Mouse (Mus musculus) CD8-positive naive resting alpha-beta T cell, adult 2 months (primary cell): ENCODE results near the gene Tal1.

Source experiments
- DNase-seq, 2 experiments: peaks; one replicate each; pipeline ENCODE4 v3.0.0; 2022; ENCODE audit warnings: low read depth in 2 of 2, low spot score in 2 of 2

Tal1 gene

DNA sequence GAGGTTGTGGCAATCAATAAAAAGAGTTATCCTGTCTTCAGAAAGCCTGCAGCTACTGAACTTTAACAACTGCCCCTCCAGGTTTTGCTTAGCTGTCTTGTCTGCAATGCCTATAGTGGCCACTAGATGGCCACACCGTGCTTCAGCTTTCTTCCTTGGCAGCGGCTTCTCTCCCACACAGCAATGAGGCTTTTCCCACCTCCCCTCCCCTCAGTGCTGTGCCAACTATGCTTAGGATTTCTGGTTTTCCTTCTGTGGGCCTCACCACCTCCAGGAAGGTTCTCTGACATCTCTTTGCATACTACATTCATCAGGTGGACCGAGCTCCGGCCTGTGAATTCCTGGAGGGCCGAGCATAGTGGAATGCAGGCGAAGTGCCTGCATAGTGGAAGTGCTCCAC is 45.5 kb downstream of the Tal1 start:
- peak in 1 of 2 experiments; percentile 29 for DNase-seq

DNA sequence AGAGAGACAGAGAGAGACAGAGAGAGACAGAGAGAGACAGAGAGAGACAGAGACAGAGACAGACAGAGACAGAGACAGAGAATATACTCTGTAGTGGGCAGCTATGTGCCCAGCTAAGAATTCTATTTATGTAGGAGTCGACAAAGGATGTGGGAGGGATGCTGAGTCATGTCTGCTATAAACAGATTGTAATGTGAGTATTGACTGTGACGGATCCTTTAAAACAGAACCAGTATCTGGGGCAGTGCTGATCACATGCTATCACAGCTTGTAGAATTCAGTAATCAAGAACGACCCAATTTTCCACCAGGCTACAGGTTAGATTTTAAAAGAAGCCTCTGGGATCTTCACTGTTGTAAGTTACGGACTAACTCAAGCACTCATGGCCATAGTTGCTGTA is 47.3 kb downstream of the Tal1 start:
- DNase-seq, result no peak

DNA sequence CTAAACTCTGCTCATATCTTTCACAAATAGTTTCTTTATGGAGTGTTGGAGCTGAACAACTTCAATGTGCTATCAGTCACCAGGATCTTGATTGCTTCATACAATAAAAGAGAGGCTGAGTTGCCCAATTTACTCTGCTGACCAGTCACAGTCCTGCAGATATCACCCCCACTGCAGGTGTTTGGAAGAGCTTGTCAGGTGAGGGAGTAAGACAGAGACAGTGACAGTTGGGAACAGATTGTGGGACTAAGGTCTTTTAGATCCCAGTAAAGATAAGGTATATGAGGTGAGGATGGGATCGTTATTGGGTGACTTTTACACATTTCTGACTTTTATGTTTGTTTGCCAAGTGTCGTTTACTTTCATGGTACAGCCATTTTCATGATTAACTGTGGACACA is 54.9 kb downstream of the Tal1 start:
- no peak for DNase-seq

DNA sequence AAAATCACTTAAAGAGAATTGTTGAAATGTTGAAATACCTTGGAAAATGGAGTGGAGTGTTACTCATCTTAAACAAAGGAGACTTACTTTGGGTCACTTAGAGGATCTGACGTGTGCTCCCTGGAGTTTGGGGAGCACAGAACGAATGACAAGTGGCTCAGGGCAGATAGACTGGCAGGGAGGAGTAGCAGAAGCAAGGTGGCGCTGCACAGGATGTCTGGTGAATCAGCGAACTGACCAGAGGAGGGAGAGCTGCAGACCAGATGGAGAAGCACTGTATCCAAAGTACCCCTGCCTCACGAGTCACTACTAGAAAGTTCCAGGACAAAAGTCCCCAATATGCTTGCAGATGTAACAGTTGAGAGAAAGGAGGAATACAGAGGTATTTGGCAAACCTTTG is 57.0 kb downstream of the Tal1 start:
- DNase-seq, result no peak

DNA sequence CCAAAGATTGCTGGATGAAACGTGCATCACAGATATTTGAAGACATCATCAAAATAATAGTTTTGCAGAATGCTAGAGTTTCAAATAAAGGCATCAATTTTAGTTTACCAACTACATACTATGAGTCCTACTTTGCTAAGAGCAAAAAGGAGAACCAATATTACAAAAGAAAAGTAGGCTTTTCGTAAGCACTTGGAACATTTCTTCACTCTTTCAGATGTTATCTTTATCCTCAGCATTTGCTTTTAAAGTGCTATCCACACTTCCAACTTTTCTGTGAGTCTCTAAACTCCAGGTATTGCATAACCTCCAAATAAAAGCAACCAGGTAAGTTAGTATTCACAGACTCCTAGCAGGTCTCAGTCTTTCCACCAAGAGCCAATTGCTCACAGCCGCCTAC is 63.4 kb downstream of the Tal1 start:
- DNase-seq, result no peak

DNA sequence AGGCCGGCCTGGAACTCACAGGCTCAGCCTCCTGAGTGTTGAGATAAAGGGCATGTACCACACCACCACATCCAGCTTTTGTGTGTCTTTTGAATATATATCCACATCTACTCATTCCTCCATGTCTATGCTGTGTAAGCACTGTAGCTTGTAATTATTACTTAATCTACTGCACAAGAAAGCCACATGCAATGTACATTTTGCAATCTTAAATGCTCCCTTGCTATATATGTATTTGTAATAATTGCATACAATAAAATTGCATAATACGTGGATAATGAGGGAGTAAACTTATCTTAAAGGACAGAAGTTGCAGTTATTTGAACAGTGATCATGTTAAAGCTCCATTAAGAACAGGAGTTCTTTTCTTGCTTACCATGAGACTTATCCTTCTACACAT is 64.9 kb downstream of the Tal1 start:
- no peak for DNase-seq
